Mouse (Mus musculus): ENCODE results near the gene Ttll1.

Ttll1 gene

DNA sequence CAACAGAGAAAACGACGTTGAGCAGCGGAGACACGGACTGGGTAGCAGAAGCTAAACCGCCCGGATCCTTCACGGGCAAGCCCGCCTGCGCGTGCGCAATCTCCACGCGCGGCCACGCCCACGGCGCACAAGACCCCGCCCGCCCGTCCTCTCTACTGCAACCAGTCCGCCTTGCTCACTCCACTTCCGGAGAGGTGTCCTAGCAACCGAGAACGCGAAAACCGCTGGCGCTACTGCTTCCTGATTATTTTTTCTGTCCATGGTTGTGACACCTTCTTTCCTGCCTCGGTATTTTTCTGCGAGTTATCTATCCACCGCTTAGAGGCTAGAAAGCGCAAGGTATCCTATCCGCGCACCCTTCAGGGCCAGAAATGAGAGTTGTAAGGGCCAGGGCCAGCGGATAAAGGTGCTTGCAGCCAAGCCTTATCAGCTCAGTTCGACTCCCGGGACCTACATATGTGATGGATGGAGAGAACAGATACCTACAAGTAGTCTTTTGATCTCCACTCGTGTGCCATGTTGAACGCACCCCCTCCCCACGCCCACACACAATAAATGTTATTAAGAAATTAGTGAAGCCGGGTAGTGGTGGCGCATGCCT, at the start of gene Ttll1:
Gene Ttll1 (minus strand): TSS at position 89 of the 601 bp plus-strand sequence.
- DNase-seq, result peak; percentile 96 to 98

DNA sequence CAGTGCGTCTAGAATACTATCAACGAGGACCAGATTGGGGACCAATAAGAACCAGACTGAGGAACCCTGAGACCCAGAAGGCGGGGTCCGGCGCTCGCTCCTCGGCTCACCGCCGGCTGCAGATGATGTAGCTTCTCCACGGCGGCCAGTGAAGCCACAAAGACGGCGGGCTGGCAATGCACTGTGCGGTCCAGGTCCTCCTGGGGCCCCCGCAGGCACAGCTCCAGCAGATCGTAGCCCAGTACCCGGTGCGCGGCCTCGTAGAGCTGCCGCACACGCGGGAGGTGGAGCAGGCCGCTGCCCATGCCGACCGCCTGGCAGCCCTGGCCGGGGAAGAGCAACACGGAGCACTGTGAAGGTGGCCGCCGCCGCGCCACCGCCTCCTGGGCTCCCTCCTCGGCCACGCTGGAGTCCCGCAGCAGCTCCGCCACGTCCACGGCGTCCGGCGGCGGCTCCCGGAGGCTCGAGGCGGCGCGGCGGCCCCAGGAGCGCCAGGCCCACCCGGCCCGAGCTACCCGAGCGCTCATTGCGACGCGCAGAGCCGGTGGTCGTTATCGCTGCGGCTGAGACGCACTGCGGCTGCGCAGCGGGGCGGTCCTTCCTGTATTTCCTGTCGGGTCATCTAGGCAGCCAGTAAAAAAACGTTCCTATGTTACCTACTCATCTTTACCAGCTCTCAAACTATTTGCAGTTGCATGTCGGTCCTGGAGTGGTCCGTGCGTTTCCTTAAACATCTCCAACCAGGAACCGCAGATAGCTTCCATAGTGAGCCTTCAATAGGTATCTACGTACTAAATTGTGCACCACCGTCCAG, 44.7 kb upstream of the Ttll1 start:
- peak; percentile 76 to 84 for DNase-seq

DNA sequence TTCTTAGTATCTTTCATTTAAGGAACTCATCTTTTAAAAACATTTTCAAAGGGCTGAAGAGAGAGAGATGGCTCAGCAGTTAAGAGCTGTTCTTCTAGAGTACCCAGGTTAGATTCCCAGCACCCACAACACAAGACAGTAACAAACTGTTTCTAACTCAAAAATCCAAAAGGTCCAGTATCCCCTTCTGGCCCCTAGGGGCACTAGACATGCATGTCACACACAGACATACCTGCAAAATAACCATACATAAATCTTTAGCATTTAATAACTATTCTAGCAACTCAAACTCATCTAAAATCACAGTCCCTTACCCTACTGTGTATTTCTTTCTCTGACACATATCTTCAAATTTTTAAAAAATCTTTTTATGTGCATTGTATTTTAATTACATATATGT, 43.1 kb upstream of the Ttll1 start:
- no peak for DNase-seq

DNA sequence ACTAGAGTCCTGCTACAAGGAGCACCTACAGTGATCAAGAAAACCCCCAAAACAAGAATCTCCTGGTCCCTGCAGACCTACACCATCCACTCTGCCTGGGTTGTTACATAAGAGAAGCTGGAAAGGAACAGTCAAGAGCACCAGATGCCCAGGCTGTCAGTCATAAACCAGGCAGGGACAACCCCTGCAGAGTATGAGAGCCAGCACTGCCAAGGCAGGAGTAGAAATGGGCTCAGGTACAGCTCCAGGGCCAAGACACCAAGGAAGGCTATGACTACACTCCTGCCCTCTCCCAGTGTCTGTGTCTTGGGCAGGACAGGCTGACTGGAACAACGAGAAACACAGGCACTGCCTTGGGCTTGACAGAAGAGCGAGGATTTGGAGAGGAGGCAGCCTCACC, 39.4 kb upstream of the Ttll1 start:
- DNase-seq, result no peak

DNA sequence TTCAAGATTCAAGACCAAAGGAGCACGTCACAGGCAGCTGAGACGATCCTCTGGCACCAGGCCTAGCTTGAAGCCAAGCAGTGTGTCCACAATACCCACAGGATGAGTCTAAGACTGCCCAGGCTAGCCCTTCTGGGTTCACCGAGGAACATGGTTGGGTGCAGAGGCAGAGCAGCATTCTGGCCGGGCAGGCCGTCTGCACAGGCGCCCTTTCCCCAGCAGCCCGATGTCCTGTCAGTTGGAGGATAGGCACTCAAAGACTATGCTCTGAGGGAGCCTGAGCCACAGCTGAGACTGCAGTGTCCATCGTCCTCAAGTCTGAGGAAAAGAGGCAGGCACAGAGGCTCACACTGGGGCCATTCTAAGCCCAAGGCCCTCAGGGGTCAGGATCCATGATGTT, 36.5 kb upstream of the Ttll1 start:
- no peak for DNase-seq

DNA sequence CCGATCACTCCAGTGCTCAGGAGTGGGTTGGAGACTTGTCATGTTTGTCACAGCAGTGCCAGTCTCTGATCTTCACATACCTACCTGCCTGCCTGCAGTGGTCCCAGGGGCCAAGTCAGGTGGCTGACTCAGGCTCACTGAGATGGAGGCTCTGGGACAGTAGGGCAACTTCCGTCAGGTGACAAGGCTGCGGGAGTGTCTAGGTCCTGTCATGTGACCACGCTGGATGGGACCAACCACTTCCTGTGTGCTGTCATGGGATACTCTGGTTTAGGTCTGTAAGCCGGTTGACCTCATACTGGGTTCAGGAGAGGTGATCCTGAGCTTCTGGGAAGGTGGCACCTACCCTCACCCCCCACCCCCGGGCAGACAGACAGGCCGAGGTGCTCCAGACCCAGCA, 35.3 kb upstream of the Ttll1 start:
- no peak for DNase-seq

DNA sequence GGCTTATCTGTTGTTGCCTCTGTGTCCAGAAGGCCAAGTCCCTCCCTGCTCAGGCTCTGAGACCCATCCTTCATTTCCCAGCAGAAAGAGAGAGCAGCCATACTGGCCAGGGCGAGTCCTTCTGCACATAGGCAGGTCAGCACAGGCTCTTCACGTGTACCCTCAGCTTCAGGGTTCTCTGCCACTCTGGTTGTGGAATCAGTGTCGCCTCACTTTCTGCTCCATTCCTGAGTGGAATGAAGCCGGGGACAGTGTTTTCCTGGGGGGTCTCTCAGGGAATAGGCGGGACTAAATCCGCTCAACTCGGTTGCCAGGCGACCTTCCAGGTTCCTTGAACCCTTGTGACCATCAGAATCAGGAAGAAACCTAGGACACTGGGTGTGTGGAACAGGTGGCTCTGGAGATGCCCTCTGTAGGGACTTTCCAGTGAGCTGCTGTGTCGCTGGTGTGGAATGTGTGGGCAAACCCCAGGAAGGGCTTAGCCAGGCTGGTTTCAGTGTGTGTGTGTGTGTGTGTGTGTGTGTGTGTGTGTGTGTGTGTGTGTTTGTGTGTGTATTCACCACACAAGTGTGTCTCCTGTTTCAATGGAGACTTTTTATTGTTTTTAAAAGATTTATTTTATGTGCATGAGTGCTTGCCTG, 31.1 kb upstream of the Ttll1 start:
- DNase-seq, result peak in 1 of 2 experiments; percentile 1

DNA sequence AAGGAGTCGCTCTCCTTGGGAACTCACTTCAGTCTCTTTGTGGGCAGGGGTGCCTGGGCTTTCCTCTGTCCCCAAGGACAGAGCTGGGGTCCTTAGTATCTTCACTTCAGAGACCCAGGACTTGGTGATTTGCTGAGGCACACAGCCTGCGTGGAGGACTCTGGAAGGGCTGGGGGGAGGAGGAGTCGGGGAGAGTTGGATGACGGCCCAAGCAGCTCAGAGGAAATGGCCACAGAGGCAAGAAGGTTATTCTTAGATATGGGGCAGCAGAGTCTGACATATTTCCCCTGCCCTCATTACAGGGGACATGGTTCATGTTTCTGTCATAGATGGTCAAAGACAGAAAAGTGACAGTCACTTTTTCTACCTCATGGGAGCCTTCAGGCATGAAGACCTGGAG, 29.2 kb upstream of the Ttll1 start:
- no peak for DNase-seq

DNA sequence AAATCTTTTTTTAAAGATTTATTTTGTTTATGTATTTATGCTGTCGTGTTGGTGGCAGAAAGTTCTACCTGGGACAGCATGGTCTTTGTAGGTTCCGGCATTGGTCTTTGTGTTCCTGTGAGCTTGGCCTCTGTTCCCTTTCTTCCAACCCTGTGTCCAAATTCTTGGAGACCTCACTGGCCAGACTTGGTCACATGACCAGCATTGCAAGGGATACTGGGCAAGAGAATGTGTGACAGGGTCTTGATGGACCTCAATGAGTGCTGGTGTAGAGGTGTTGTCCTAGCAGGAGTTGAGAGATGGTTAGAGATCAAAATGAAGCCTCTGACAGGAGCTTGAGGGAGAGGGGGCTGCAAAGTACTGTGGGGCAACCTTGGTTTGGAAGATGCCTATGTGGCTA, 28.2 kb upstream of the Ttll1 start:
- no peak for DNase-seq

DNA sequence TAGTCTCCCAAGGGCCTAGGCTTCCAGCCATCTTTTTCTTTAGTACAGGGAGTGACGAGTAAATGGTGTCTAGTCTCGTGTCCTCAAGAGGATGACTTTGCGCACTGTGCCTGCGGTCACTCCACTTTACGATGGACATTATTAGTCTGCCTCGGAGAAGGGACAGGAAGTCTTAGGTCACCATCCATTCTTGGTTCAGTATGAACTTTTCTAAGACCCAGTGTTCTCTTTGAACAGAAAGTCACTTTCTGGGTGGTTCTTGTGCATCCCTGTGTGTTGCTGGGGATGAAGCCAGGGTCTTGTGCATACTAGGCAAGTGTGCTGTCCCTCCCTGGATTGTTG, 25.2 kb upstream of the Ttll1 start:
- no peak for DNase-seq

DNA sequence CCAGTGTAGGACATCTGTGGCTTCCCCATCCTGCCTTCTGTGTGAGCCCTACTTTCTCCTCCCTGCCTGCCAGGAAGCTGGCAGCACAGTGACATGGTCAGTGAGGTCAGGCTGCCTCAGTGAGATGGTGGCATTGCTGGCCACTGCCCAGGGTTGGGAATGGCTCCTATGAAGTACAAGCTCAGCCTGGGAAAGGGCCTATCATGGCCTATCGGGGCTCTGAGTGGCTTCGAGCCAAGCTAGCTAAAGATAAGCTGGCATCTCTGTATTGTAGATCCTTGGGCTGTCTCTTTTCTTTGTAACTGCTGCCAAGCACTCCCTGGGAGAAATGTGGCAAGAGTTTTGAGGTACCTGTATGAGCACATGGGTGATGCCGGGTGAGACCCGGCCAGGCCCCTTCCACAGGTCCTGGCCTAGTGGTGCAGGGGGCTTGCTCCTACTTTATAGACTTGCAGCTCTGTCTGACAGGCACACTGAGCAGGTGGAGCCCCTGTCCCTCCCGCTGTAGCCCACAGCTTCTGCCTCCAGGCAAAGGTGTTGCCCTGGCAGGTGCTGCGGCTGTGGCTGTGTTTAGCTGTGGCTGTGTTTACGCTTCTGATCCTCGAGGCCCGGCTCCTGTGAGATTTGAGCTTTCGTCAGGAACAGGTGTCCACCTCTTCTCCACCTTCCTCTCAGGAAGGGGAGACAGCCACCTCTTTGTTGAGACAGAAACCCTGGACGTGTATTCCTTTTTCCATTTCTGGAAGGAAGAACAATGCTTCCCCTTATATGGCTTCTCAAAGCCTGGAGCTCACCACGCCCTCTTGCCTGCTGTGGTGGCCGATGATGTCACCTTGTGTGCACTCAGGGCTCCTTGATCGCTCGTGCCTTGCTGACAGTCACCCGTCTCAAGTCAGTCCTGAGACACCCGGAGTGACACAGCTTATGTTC, 24.5 kb upstream of the Ttll1 start:
- DNase-seq, result no peak

DNA sequence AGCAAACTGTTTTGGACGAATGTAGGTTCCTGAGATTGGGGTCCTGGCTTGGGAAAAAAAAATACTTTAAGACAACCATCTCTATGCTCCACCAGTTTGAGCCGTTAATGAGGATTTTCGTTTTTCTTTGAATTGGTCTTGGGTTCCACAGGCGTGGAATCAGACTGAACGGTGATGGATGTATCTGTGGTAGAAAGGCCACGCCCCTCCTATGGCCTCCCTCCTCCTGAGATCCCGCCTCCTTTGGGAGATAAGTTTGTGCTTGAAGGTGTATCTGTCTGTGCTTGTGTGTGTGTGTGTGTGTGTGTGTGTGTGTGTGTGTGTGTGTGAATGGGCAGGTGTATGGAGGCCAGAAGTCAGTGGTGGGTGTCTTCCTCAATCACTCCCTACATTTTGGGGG, 21.9 kb upstream of the Ttll1 start:
- no peak for DNase-seq

DNA sequence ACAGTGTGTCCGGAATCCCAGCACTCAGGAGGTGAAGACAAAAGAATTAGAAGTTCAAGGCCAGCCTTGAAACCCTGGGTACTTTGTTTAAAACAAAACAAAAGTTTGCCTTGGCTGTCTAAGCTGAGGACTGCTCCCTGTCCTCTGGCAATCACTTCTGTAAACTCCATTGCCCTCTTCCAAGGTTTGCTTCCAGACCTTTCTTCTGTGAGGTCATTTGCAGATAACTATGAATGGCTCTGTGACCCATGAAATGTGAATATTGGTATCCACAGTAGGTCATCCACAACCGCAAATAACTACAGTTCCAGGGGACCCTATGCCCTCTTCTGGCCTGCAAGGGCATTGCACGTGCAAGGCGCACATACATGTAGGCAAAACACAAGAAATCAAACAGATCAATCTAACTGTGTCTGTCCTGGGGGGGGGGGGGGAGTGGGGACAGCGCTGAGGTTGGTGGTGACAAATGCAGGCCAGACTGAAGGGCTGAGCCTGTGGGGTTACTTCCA, 21.3 kb upstream of the Ttll1 start:
- DNase-seq, result no peak

DNA sequence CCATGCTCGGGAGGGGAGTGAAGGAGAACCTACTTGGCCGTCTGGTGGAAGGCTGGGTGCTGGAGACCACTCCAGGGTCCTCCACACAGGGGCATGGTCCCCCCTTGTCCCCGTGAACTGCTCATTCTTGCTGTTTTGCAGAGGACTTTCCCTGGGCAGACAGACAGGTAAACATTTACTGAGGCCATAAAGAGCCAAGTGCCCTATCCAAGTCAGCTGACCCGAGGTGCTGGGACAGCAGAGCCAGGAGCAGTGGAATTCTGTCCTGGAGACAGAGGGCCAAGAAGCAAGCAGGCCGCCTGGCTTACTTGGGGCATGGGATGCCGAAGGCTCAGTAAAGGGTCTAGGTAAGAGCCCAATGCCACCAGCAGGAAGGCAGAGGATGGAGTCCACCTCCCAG, 20.0 kb upstream of the Ttll1 start:
- DNase-seq, result no peak

DNA sequence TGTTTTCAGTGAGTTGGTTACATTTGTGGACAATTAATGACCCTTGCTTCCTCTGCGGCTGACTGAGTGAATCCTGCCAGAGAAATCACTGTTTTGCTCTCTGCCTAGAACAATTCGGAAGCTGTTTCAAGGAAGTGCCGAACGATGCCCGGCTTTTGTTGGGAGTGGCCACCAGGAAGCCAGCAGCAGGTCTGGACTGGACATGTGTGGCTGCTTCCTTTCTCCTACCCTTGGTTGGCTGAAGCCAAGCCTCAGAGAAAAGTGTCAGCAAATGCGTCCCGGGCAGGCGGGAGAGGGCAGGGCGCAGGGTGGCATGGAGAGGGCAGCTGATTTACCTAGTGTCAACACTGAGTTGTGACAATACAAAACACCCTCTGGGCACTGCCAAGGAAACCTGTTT, 19.5 kb upstream of the Ttll1 start:
- DNase-seq, result no peak

DNA sequence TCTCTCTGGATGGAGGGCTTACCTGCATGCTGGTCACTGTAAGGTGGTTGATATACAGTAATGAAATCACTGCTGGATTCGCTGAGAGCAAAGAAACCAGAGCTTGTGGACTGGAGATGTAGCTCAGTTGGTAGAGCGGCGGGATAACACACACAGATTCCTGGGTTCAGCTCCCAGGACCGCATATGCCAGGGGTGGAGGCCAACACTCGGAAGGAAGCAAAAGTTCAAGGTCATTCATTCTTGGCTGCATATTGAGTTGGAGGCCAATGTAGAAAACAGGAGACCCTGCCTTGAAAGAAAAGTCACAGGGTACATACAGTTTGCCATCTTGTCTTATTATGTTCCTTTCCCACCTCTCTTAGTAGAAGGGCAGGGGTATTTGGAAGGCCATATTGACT, 19.1 kb upstream of the Ttll1 start:
- DNase-seq, result no peak

DNA sequence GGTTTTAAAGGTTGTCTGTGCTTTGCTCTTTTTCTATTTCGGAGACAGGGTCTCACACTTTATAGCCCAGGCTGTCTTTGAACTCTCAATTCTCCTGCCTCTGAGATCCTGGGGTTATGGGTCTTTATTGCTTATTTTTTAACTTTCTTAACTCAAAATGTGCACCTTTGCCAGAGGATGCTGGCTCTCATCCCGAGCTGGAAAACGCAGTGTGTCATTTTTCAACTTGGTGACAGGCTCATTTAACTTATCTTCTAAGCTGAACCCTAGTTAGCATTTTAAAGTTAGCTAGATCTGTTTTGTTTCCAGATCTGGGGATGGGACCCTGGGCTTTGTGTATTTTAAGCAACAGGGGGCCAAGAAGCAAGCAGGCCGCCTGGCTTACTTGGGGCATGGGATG, 18.2 kb upstream of the Ttll1 start:
- DNase-seq, result no peak

DNA sequence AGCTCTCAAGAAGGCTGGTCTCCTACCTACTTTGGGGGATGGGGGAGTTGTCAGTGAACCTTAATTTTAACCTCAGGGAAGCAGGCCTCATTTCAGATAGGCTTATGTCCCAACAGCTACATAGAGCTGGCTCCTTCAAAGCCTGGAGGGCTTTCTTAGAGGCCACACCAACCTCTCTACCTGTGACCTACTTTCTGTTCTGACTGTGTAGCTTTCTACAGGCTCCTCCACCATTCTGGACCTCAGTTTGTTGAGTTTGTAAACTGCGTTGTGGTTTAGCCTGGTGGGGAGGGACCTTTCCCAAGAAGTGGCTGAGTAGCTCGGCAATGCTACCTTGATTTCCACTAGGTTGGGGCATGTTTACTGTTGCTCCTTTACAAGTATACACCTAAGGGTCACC, 17.1 kb upstream of the Ttll1 start:
- no peak for DNase-seq

DNA sequence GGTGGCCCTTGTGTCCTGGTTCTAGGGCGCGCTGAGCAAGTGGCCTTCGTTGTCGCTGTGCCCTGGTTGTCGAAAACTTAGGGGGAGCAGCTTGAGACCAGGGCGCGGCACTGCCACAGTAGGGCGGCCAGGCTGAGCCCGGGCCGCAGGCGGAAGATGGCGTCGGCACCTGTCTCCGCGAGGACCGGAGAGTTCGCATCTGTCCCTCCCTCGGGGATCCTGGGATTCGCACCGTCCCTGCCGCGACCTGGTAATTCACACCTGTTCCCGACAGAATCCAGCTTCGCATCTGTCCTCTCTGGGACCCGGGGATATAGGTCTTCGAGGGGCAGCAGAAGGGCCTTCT, 16.4 kb upstream of the Ttll1 start:
- DNase-seq, result no peak

DNA sequence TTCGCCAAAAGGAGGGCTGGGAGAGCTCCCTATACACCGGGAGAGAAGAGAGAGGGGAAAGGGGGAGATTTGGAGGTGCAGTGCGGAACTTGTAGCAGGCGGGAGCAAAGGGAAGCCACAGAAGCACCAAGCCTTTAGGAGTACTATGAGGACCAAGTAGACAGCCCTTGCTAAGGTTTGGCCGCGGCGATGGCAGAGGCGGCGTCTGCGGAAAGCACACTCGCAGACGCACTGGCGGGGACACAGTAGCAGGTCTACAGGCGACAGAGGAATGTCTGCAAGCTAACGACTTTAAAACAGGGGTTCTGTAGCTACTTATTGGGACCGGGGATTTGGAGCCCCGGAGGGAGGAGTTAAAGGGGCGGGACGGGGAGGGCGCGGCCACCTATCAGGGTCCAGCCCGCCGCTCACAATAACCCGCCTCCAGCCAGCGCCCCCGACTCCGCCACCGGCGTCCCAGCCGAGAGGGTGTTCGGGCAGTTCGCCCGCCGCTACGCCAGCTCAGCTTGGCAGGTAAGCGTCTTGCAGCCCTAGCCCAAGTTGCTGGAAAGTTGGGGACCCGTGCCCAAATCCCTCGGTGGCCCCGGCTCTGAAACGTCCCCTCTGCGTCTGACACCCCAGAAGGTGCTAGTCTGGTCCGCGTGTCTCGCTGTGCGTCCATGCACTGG, 15.9 kb upstream of the Ttll1 start, which contains the start of gene Bik:
Gene Bik (plus strand): TSS at position 439 of the 668 bp plus-strand sequence.
- DNase-seq, result peak; percentile 19 to 40

DNA sequence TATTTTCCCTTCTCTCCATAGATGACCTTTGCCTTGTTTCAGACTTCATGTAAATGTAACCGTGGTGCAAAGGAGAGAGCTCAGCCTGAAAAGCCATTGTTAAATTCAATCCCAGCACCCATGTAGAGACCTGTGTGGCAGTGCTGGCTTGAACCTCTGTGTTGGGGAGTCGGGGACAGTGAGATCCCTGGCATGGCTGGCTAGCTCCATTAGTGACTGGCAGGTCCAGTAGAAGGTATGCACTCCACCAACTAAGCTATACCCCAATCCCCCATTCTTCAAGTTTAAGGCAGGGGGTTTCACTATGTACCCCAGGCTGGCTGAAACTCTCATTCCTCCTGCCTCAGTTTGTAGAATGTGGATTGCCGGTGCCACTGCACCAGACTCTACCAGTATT, 13.6 kb upstream of the Ttll1 start:
- DNase-seq, result no peak

DNA sequence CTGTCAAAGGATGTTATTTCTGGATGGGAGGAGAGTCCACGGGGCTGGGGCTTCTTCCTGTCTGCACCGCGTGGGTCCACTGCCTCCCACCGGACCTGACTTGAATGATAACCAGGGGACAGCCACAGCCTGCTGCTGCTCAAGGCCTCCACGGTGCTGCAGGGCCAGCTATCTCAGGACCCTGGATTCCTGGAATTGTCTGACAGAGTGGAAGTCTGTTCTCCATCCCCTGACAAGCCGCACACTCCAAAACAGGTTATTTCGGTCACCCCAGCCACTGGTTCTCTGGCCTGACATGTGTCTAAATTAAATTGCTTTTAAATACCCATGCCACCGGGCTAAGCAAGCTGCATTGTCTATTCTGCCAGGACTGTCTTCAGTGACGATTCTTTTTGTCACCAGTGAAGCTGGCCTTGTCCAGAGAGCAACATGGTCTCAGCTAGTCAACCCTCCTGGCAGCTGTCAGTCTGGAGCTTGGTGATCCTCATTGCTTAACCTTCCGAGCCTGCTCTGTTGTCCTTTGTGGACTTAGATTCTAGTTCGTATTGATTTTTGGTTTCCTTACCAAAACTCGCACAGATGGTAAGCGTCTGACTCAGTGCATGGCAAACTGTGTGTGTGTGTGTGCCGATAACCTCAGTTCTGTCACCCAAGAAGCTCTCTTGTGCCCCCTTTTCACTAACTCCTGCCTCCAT, 13.1 kb upstream of the Ttll1 start:
- no peak for DNase-seq

Measured in spleen, adult 18-20 months (tissue).